Mouse (Mus musculus) ovary, postnatal 14 days (tissue): Measurements from ENCODE around the gene Lrrn3.

Source experiments
- DNase-seq: peaks from one replicate; pipeline ENCODE4 v3.0.0; 2022; ENCODE audit warnings: low spot score

The Lrrn3 gene

DNA sequence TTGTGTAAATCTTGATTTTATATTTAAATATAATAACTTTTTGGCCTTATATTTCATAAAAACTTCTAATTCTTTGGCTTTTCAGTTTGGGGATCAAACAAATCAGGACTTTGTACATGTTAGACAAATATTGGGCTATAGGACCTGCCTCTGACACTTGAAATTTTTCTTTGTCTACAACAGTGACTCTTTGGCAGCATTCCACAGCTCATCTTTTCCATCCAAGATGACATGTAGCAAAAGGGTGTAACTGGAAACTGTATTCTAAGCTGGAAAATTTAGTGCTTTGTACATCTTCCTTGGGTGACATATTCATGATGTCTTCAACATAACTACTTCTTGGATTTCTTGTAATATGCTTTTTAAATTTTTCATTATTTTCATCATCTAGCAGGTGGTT, 57.4 kb downstream of the Lrrn3 start:
- no peak for DNase-seq

DNA sequence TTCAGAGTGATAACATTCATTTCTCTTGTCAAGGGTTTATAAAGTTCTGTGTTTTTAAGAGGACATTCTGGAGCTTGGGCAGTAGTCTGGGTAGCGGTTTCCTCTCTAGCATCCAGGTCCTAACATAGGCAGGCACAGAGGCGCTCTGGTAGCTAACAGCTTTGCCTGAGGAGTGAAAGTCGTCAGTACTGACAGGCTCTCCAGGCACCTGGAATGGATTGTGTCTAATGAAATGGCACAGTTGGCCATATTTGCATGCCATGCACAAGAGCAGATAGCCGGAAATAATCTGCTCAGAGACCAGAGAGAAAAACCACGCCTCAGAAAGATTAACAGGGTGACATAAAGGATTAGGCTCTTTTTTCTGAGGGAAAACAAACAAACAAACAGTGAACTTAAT, 58.8 kb downstream of the Lrrn3 start:
- DNase-seq: no peak

DNA sequence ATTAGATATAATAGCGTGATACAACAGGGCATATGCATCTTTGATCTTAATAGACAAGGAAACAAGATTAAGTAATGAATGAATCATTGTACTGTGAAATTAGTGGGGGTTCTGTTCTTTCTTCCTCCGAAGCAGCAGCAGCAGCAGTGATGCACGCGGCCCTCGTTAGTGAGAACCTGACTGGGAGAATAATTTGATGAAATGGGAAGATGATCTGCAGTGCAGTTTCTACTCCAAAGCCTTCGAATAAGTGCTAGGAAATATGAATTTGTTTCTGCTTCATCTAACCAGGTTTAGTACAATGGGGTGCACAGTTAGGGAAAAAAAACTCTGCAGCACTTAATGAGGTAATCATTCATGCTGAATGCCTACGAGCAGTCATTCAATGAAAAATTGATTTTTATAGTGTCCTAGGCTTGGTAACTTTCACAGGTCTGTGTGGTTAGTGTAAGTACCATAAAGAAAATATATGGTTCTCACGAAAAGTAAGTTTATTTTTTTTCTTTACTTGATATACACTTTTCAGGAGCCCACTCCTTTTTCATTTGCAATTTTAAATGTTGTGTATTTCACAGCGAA, 61.0 kb downstream of the Lrrn3 start:
- DNase-seq: no peak

DNA sequence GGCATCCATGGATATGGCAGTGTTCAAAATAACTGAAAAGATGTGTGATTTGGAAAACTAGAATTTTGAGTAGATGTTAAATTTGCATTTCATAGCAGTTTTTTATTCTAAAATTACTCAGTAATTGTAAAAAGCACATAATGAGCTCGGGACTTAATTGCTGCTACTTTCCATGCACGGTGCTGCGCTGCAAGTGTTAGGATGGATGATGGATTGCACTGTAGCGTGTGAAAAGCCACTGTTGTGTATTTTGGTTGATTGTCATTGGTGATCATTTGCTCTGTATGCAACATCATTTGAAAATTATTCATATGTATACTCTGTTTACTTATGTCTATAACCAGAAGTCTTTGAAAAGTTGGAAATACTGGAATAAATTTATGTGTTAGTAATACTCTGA, 68.3 kb downstream of the Lrrn3 start:
- DNase-seq: no peak

DNA sequence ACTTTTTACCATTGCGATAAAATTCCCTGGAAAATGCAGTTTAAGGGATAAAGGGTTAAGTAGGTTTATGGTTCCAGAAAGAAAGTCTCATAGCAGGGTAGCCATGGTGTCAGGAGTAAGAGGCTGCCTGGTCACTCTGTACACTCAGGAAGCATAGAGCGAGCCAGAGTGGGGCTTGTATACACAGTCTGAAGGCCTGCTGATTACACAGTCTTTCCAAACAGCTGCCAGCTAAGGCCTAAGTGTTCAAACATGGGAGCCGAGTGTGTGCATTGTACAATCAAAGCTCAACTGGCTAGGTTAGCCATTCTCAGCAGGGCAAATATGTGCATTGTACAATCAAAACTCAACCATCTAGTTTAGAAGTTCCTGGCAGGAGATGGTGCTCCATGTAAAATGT, 69.1 kb downstream of the Lrrn3 start:
- DNase-seq: no peak

DNA sequence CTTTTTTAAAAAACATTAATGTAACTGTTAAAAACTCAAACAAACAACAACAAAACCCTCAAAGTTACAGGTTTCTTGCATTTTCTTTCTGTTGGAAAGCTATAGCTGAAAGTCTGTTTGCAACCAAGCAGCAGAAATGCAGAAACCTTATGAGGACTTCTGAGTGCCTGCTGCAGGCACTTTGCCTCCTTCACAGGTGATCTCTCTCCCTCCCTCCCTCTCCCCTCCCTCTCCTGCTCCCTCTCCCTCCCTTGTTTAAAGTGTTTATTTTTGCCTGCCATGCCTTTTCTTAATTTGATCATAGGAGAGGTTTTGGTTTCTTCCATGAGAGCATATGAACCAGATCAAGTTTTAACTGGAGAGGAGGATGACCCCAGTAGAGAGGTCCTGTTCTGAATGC, 69.6 kb downstream of the Lrrn3 start:
- no peak for DNase-seq

DNA sequence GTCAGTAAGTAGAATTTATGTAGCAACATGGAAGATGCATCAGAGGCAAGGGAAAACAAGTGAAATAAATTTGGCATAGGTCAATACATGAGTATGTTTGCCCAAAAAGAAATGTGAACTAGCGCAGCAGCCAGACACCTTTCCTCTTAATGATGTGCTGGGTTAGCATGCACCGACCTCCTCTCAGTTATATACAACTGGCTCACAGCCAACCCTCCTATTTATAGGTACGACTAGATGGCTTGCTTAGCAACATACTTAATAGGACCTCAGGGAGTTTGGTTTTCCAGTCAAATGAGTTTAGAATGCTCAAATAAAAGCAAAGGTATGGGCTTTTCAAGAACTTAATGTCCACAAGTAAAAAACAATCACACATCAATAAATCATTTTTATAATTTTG, 76.8 kb downstream of the Lrrn3 start:
- no peak for DNase-seq

DNA sequence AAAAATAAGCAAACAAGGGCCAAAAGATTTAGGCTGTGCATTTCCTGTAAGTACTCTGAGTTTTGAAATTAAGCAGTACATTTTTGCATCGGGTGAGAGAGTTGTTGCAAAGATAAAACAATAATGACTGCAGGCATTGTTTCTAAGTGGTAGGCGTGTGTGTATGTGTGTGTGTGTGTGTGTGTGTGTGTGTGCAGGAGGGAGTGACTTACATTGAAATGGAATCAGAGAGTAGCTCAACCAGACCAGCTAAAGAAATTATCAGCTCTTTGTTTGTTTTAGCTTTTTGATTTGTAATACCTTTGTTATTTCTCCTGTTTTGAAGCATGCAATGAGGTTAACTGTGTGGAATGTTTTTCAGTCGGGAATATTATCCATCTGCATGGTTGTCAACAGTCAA, 84.3 kb downstream of the Lrrn3 start:
- no peak for DNase-seq
